Mouse (Mus musculus): ENCODE data around the gene Smpd3. TPM values are rescaled to one million over a fixed set of nuclear protein-coding genes. Genes with fewer than 3 reads are reported as not detected.

Smpd3 gene
- polyA plus RNA-seq, 1 experiment = 1.1 TPM

- no peak for DNase-seq
- Histone ChIP-seq H3K4me3 (ENCODE audit: insufficient read depth, low read depth, low read length) (no peak overlapping the region), H3K27ac (ENCODE audit: insufficient read depth, low read depth, low read length) (no peak overlapping the region), H3K4me1 (ENCODE audit: control insufficient read depth, insufficient read depth, low read length) (no peaks in the 10 kb centered on the region), H3K27me3 (replicated peaks; ENCODE audit: control insufficient read depth, insufficient read depth, low read length) (0 out of 2 replicates have a peak, but pooled peaks cover 2% of the 10 kb centered on the region), H3K36me3 (ENCODE audit: control insufficient read depth, insufficient read depth, low read length) (no peaks in the 10 kb centered on the region)
- 39% methylated on average over 8 of the region's 8 CpGs for WGBS
- TF ChIP-seq CTCF (conservative IDR thresholded peaks at IDR 0.05; ENCODE audit: insufficient read depth, insufficient read length, low read depth, low read length) (no peak), POLR2A (IDR thresholded peaks at IDR 0.05; ENCODE audit: low read depth, low read length) (no peak)
These were observed 4.4 kb downstream of the Smpd3 start for GRCm38 (mm10) chr8:106333346-106333745.

- Histone ChIP-seq H3K4me3 (ENCODE audit: insufficient read depth, low read depth, low read length) (no peak overlapping the region), H3K27me3 (replicated peaks; ENCODE audit: control insufficient read depth, insufficient read depth, low read length) (0 out of 2 replicates have a peak, but pooled peaks cover 2% of the 10 kb centered on the region), H3K36me3 (ENCODE audit: control insufficient read depth, insufficient read depth, low read length) (no peaks in the 10 kb centered on the region), H3K27ac (ENCODE audit: insufficient read depth, low read depth, low read length) (no peak overlapping the region), H3K4me1 (ENCODE audit: control insufficient read depth, insufficient read depth, low read length) (no peaks in the 10 kb centered on the region)
- WGBS = 49% methylated on average over 4 of the region's 4 CpGs
- TF ChIP-seq CTCF (conservative IDR thresholded peaks at IDR 0.05; ENCODE audit: insufficient read depth, insufficient read length, low read depth, low read length) (no peak), POLR2A (IDR thresholded peaks at IDR 0.05; ENCODE audit: low read depth, low read length) (no peak)
- DNase-seq = no peak
These were observed 5.3 kb downstream of the Smpd3 start for GRCm38 (mm10) chr8:106332498-106332897.

- no peak for DNase-seq
- no peak for TF ChIP-seq POLR2A (IDR thresholded peaks at IDR 0.05; ENCODE audit: low read depth, low read length)
- no peak for TF ChIP-seq CTCF (conservative IDR thresholded peaks at IDR 0.05; ENCODE audit: insufficient read depth, insufficient read length, low read depth, low read length)
These were observed 11.2 kb downstream of the Smpd3 start for GRCm38 (mm10) chr8:106326624-106327023.

GRCm38 (mm10) chr8:106321434-106321833 lies 16.4 kb downstream of the Smpd3 start:
- no peak for TF ChIP-seq POLR2A (IDR thresholded peaks at IDR 0.05; ENCODE audit: low read depth, low read length)
- TF ChIP-seq CTCF (conservative IDR thresholded peaks at IDR 0.05; ENCODE audit: insufficient read depth, insufficient read length, low read depth, low read length) = no peak
- no peak overlapping the region for H3K27ac ChIP-seq (ENCODE audit: insufficient read depth, low read depth, low read length)
- no peaks in the 10 kb centered on the region for H3K36me3 ChIP-seq (ENCODE audit: control insufficient read depth, insufficient read depth, low read length)
- no peak overlapping the region for H3K4me3 ChIP-seq (ENCODE audit: insufficient read depth, low read depth, low read length)
- H3K27me3 ChIP-seq (replicated peaks; ENCODE audit: control insufficient read depth, insufficient read depth, low read length) = no peaks in the 10 kb centered on the region; the same call in 1 of the 2 replicates
- 82% methylated on average over 7 of the region's 7 CpGs for WGBS
- H3K4me1 ChIP-seq (ENCODE audit: control insufficient read depth, insufficient read depth, low read length) = no peaks in the 10 kb centered on the region
- DNase-seq = no peak

More at GRCm38 (mm10) chr8:106326624-106327023, 11.2 kb downstream of the Smpd3 start:
- Histone ChIP-seq H3K4me1 (ENCODE audit: control insufficient read depth, insufficient read depth, low read length) (no peaks in the 10 kb centered on the region), H3K4me3 (ENCODE audit: insufficient read depth, low read depth, low read length) (no peak overlapping the region), H3K27me3 (replicated peaks; ENCODE audit: control insufficient read depth, insufficient read depth, low read length) (no peaks in the 10 kb centered on the region; the same call in 1 of the 2 replicates), H3K36me3 (ENCODE audit: control insufficient read depth, insufficient read depth, low read length) (no peaks in the 10 kb centered on the region), H3K27ac (ENCODE audit: insufficient read depth, low read depth, low read length) (no peak overlapping the region)
- 78% methylated on average over 4 of the region's 4 CpGs for WGBS

- Histone ChIP-seq H3K27me3 (replicated peaks; ENCODE audit: control insufficient read depth, insufficient read depth, low read length) (no peaks in the 10 kb centered on the region; the same call in 1 of the 2 replicates), H3K4me3 (ENCODE audit: insufficient read depth, low read depth, low read length) (no peak overlapping the region), H3K4me1 (ENCODE audit: control insufficient read depth, insufficient read depth, low read length) (no peaks in the 10 kb centered on the region), H3K27ac (ENCODE audit: insufficient read depth, low read depth, low read length) (no peak overlapping the region), H3K36me3 (ENCODE audit: control insufficient read depth, insufficient read depth, low read length) (no peaks in the 10 kb centered on the region)
- TF ChIP-seq CTCF (conservative IDR thresholded peaks at IDR 0.05; ENCODE audit: insufficient read depth, insufficient read length, low read depth, low read length) (no peak), POLR2A (IDR thresholded peaks at IDR 0.05; ENCODE audit: low read depth, low read length) (no peak)
- DNase-seq = no peak
- 70% methylated on average over 6 of the region's 6 CpGs for WGBS
These were observed 17.8 kb downstream of the Smpd3 start for GRCm38 (mm10) chr8:106320002-106320401.

- Histone ChIP-seq H3K4me3 (ENCODE audit: insufficient read depth, low read depth, low read length) (no peak overlapping the region), H3K36me3 (ENCODE audit: control insufficient read depth, insufficient read depth, low read length) (no peaks in the 10 kb centered on the region), H3K27ac (ENCODE audit: insufficient read depth, low read depth, low read length) (no peak overlapping the region), H3K27me3 (replicated peaks; ENCODE audit: control insufficient read depth, insufficient read depth, low read length) (no peaks in the 10 kb centered on the region), H3K4me1 (ENCODE audit: control insufficient read depth, insufficient read depth, low read length) (no peaks in the 10 kb centered on the region)
- 83% methylated on average over 4 of the region's 4 CpGs for WGBS
- no peak for DNase-seq
- TF ChIP-seq CTCF (conservative IDR thresholded peaks at IDR 0.05; ENCODE audit: insufficient read depth, insufficient read length, low read depth, low read length) = no peak
- no peak for TF ChIP-seq POLR2A (IDR thresholded peaks at IDR 0.05; ENCODE audit: low read depth, low read length)
These were observed 20.7 kb downstream of the Smpd3 start for GRCm38 (mm10) chr8:106317091-106317490.

GRCm38 (mm10) chr8:106316506-106316905 lies 21.3 kb downstream of the Smpd3 start:
- H3K4me1 ChIP-seq (ENCODE audit: control insufficient read depth, insufficient read depth, low read length) = no peaks in the 10 kb centered on the region
- no peak for DNase-seq
- TF ChIP-seq POLR2A (IDR thresholded peaks at IDR 0.05; ENCODE audit: low read depth, low read length) (no peak), CTCF (conservative IDR thresholded peaks at IDR 0.05; ENCODE audit: insufficient read depth, insufficient read length, low read depth, low read length) (no peak)
- H3K36me3 ChIP-seq (ENCODE audit: control insufficient read depth, insufficient read depth, low read length) = no peaks in the 10 kb centered on the region
- no peak overlapping the region for H3K27ac ChIP-seq (ENCODE audit: insufficient read depth, low read depth, low read length)
- 72% methylated on average over 10 of the region's 10 CpGs for WGBS
- H3K4me3 ChIP-seq (ENCODE audit: insufficient read depth, low read depth, low read length) = no peak overlapping the region
- no peaks in the 10 kb centered on the region for H3K27me3 ChIP-seq (replicated peaks; ENCODE audit: control insufficient read depth, insufficient read depth, low read length)

Data from kidney, adult 2 months (tissue).